Mouse (Mus musculus) limb, embryonic 11.5 days (tissue): Measurements from ENCODE around the gene Fsd1. TPM values are rescaled to one million over a fixed set of nuclear protein-coding genes. Genes with fewer than 3 reads are reported as not detected.

ENCODE experiments used
- ATAC-seq: fragments of 200-750 bp; cut with Nextera tagmentation; 2 replicates; pipeline ENCODE4 v1.8.0; 2017; ENCODE audit warnings: low read depth; ENCODE audit not compliant: insufficient number of reproducible peaks, low FRiP score, low TSS enrichment
- DNase-seq: peaks from one replicate; pipeline ENCODE4 v3.0.0-alpha.2; 2015; ENCODE audit warnings: low spot score
- H3K27ac ChIP-seq: fragments of 300-500 bp; sonication (generic); replicated peaks from 2 replicates; pipeline ENCODE4 v1.5.1; 2014; ENCODE audit warnings: low read depth, mild to moderate bottlenecking, low read length
- H3K27me3 ChIP-seq: fragments of 300-500 bp; sonication (generic); 2 replicates; pipeline ENCODE4 v1.6.1; 2014; ENCODE audit warnings: mild to moderate bottlenecking, low read length, mixed read lengths; ENCODE audit not compliant: control insufficient read depth, insufficient read depth
- H3K36me3 ChIP-seq: fragments of 300-500 bp; sonication (generic); 2 replicates; pipeline ENCODE4 v1.6.1; 2014; ENCODE audit warnings: mild to moderate bottlenecking, low read length, moderate library complexity, mixed read lengths; ENCODE audit not compliant: control insufficient read depth, insufficient read depth
- H3K4me1 ChIP-seq: fragments of 300-500 bp; sonication (generic); 2 replicates; pipeline ENCODE4 v1.6.1; 2014; ENCODE audit warnings: low read length, mixed read lengths; ENCODE audit not compliant: control insufficient read depth, insufficient read depth
- H3K4me2 ChIP-seq: fragments of 300-500 bp; sonication (generic); 2 replicates; pipeline ENCODE4 v1.6.1; 2014; ENCODE audit warnings: low read depth, mild to moderate bottlenecking, moderate library complexity; ENCODE audit not compliant: severe bottlenecking
- H3K4me3 ChIP-seq: fragments of 300-500 bp; sonication (generic); 2 replicates; pipeline ENCODE4 v1.5.1; 2014; ENCODE audit warnings: low read depth, low read length
- H3K9ac ChIP-seq: fragments of 300-500 bp; sonication (generic); 2 replicates; pipeline ENCODE4 v1.6.1; 2014; ENCODE audit warnings: mild to moderate bottlenecking, low read length
- H3K9me3 ChIP-seq: fragments of 300-500 bp; sonication (generic); 2 replicates; pipeline ENCODE4 v1.6.1; 2016; ENCODE audit warnings: low read length; ENCODE audit not compliant: control insufficient read depth
- WGBS: fragments of 180-500 bp; shearing (Covaris S2); extraction: QIAGEN DNeasy Blood & Tissue Kit; methylation state at CpG from one replicate; pipeline ENCODE4 v1.1.7; 2014; 5-methylcytosine and 5-hydroxymethylcytosine counted together
- polyA plus RNA-seq: library from polyadenylated mRNA; unstranded; fragments of >200 nt; fragmentation: Nextera tagmentation; extraction: Ambion mirVana; gene quantifications from 2 replicates; pipeline ENCODE4 v1.2.1, GENCODE M21; 2014

Fsd1 gene
- polyA plus RNA-seq, 1 experiment from 2014 or later: 39.8 TPM

DNA sequence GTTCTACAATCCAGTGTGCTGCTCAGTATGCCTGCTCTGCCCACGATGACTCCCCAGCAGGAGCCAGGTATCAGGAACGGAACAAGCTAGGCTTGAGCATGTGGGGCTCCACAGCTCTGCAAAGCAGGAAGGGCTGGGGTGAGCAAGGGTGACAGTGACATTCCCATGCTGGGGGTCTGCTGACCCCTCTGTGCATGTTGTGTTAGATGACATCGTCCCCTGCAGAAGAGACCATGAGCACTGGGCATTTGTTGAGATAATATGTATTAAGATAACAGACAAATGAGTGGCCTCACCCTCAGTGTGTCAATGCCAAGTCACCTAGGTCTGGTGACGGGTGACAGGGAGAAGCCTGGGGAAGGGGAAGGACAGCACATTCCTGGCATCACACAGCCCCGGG is 38.6 kb downstream of the Fsd1 start:
- no peak overlapping the region for H3K27ac ChIP-seq
- H3K4me3 ChIP-seq: no peak overlapping the region
- no peaks in the 10 kb centered on the region for H3K27me3 ChIP-seq
- peaks cover 14% of the 10 kb centered on the region for H3K36me3 ChIP-seq
- no peak for DNase-seq
- H3K9ac ChIP-seq: no peak overlapping the region
- no peaks in the 10 kb centered on the region for H3K4me1 ChIP-seq
- no peak for ATAC-seq
- no peaks in the 10 kb centered on the region for H3K9me3 ChIP-seq
- WGBS: 78% methylated on average over 5 of the region's 5 CpGs
- no peak overlapping the region for H3K4me2 ChIP-seq

DNA sequence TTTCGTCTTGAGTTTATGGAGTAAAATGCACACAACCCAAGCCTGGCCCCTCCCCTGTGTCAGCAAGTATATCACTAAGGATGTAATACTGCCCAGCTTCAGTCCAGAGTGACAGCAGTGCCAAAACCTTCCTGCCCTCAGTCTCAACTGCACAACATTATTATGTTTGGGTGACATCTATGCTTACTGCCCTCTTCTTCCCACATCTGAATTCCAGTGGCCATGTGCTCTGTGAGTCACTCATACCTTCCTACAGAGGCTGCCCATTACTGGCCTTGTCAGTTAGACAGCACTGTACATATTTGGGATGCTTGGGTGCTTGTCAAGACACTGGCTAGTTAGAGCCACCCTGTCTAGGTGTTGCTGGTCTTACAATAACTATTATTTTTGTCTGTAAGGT is 40.0 kb downstream of the Fsd1 start:
- Histone ChIP-seq H3K27ac (no peak overlapping the region), H3K4me2 (no peak overlapping the region), H3K9me3 (no peaks in the 10 kb centered on the region), H3K4me1 (no peaks in the 10 kb centered on the region), H3K9ac (no peak overlapping the region), H3K4me3 (no peak overlapping the region), H3K36me3 (peaks cover 8% of the 10 kb centered on the region), H3K27me3 (no peaks in the 10 kb centered on the region)
- WGBS: 88% methylated on average over 1 of the region's 1 CpGs
- DNase-seq: no peak
- no peak for ATAC-seq

DNA sequence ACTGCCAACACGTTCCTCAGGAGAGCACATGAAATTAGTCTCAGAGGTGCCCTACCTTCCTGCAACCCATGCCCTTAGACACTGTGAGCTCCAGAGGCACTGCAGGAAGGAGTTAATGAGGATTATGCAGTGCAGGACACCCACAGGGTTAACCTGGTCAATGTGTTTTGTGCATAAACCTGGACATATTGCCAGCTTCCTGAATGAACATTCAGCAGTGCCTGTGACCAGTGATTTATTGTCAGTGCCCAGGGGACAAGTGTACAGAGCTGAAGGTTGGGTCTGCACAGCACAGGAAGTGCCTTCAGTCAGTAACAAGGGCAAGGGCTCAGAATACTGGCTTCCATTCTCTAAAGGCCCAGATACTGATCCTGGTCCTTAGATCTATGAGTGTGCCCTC is 40.6 kb downstream of the Fsd1 start:
- Histone ChIP-seq H3K27me3 (no peaks in the 10 kb centered on the region), H3K9ac (no peak overlapping the region), H3K4me1 (no peaks in the 10 kb centered on the region), H3K36me3 (peaks cover 8% of the 10 kb centered on the region), H3K4me3 (no peak overlapping the region), H3K4me2 (no peak overlapping the region), H3K9me3 (no peaks in the 10 kb centered on the region), H3K27ac (no peak overlapping the region)
- ATAC-seq (no peak), DNase-seq (no peak)
- WGBS: 35% methylated on average over 1 of the region's 1 CpGs

DNA sequence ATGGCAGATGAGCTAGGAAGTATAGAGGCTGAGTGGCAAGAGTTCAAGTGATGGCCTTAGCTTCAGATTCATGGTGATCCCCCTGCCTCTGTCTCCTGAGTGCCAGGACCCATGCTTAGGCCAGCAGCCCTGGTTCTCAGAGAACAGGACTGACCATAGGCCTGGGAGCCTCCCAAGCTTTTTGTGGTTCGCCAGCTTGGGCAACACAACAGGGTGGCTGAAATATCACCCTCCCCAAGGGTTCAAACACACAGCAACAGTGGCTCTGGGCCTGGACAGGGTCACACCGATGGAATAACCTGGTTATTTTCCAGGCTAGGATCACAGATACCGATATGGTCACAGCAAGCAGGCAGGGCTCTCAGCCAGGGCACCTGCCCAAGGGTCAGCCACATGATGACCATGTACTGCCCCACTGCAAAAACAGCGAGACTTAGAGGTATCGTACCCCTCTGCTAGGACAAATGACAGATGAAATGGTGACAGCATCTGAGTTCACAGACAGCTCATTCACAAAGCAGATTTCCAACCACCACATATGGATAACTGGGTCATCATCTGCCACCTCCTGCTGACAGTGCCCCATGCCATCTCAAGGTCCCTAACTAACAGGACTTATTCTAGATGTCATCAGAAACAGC is 41.6 kb downstream of the Fsd1 start:
- no peaks in the 10 kb centered on the region for H3K4me1 ChIP-seq
- no peak overlapping the region for H3K4me2 ChIP-seq
- ATAC-seq: no peak
- DNase-seq: no peak
- H3K36me3 ChIP-seq: peaks cover 8% of the 10 kb centered on the region
- no peaks in the 10 kb centered on the region for H3K27me3 ChIP-seq
- no peaks in the 10 kb centered on the region for H3K9me3 ChIP-seq
- H3K27ac ChIP-seq: no peak overlapping the region
- no peak overlapping the region for H3K9ac ChIP-seq
- no peak overlapping the region for H3K4me3 ChIP-seq
- 94% methylated on average over 5 of the region's 5 CpGs for WGBS

DNA sequence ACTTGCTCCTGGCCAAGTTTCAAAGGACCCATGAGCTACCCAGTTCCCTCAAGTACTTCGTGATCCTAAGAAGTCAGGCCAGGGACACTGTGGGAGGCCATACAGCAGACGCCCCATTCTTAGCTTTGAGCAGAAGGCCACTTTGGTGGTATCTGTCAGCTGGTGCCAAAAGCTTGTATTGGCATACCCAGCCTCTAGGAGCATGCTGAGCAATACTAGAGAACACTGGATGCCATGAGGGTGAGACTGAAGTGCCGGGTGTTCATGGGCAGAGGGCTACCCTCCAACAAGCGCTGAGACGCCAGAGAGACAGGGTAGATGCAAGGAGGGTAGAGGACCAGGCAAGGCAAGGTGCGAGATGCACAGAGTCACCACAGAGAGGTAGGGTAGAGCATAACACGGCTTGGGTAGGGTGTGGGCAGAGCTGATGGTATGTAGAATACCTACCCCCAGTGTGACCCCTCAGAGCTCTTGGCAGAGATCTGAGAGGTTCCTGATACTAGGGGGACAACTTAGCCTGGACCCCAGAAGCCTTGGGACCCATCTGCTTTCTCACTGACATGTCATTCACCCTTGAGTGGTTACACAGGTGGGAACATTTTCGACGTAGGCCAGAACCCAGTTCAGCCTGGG is 44.0 kb downstream of the Fsd1 start:
- Histone ChIP-seq H3K9ac (no peak overlapping the region), H3K4me1 (peaks cover 5% of the 10 kb centered on the region; the same call in 1 of the 2 replicates), H3K9me3 (no peaks in the 10 kb centered on the region), H3K27me3 (no peaks in the 10 kb centered on the region), H3K4me2 (no peak overlapping the region), H3K4me3 (no peak overlapping the region), H3K27ac (no peak overlapping the region), H3K36me3 (peaks cover 14% of the 10 kb centered on the region)
- 90% methylated on average over 9 of the region's 9 CpGs for WGBS
- DNase-seq (no peak), ATAC-seq (no peak)

DNA sequence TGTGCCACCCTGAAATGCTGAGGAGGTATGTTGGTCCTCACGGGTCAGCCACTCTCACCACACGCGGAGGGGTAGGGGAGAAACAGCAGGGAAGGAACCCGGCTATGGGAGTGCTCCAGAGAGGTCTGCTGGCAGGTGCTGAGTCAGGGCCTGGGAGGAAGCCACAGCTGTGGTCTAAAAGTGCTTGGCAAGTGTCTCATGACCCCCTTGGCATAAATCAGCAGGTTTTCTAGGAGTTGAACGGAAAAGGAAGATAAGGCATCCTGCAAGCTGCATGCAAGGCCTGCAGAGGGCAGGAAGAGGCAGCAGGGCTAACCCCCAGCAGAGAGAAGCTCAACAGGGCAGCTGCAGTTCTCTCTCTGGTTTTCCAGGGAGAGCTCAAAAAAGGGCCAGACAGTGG is 44.6 kb downstream of the Fsd1 start:
- Histone ChIP-seq H3K4me3 (no peak overlapping the region), H3K4me2 (no peak overlapping the region), H3K27ac (no peak overlapping the region), H3K27me3 (no peaks in the 10 kb centered on the region), H3K9ac (no peak overlapping the region), H3K4me1 (peaks cover 8% of the 10 kb centered on the region; the same call in 1 of the 2 replicates), H3K9me3 (no peaks in the 10 kb centered on the region), H3K36me3 (peaks cover 14% of the 10 kb centered on the region)
- 64% methylated on average over 5 of the region's 5 CpGs for WGBS
- DNase-seq: no peak
- no peak for ATAC-seq

DNA sequence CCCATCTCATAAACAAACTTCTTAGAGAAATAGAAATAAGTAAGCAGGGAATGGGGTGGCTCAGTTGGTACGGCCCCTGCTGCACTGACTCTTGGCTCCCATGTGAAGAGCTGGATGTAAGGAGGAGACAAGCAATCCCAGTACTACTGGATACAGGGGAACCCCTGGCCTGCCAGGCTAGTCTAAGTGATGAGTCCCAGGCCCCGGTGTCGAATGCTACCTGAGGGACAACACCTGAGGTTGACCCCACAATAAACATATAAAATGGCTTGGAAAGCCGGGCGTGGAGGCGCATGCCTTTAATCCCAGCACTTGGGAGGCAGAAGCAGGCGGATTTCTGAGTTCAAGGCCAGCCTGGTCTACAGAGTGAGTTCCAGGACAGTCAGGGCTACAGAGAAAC is 45.1 kb downstream of the Fsd1 start:
- 89% methylated on average over 7 of the region's 7 CpGs for WGBS
- Histone ChIP-seq H3K27ac (no peak overlapping the region), H3K27me3 (no peaks in the 10 kb centered on the region), H3K9ac (no peak overlapping the region), H3K9me3 (no peaks in the 10 kb centered on the region), H3K4me3 (no peak overlapping the region), H3K4me1 (peaks cover 8% of the 10 kb centered on the region; the same call in 1 of the 2 replicates), H3K4me2 (no peak overlapping the region), H3K36me3 (peaks cover 14% of the 10 kb centered on the region)
- no peak for DNase-seq
- no peak for ATAC-seq

DNA sequence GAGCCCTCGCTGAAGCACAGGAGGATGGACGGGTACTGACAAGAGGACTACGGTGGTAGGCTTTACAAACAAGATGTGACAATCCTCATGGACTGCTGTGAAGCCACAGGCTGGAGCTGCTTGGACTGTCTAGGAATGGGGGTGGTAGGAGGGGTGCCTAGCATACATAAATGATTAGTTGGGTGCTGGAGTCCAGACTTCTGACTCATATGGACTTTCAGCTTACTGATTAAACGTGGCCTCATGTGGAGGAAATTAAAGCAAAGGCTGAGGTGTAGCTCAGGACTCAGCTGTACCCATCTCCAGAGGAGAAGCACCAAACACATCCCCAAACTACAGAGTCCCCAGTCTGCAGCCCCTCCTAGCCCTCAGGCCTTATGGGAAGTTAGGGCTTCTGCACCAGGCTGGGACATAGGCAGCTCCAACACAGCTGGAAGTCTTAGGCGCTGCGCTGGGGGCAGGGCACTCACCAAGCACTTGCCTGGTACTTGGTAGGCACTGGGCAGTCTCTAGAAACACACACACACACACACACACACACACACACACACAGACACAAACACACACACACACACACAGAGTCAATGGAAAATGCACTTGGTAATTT is 45.9 kb downstream of the Fsd1 start:
- 77% methylated on average over 6 of the region's 6 CpGs for WGBS
- H3K36me3 ChIP-seq: peaks cover 14% of the 10 kb centered on the region
- no peak overlapping the region for H3K9ac ChIP-seq
- no peak overlapping the region for H3K4me2 ChIP-seq
- H3K4me3 ChIP-seq: no peak overlapping the region
- ATAC-seq (no peak), DNase-seq (no peak)
- H3K4me1 ChIP-seq: peaks cover 8% of the 10 kb centered on the region; the same call in 1 of the 2 replicates
- no peak overlapping the region for H3K27ac ChIP-seq
- no peaks in the 10 kb centered on the region for H3K9me3 ChIP-seq
- H3K27me3 ChIP-seq: no peaks in the 10 kb centered on the region
